In the genomic region with DNA sequence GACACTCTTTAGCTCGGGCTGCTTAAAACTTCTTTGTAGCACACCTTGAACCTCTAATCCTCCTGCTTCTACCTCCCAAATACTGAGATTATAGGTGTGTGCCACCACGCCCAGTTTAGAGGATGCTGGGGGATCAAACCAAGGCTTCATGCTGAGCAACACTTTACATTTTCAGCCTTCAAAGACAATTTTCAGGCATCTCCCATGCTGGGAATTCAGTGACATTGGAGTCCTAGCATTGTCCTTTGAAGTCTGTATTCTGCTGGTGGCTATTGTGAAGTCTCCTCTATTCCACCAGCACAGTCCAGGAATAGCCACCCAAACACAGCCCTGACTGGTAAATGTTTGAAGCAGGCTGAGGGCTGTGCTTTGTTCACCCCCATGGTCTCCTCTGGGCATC, we compare ENCODE assay signal across 28 mouse cellular contexts. TPM values are rescaled to one million over a fixed set of nuclear protein-coding genes. Genes with fewer than 3 reads are reported as not detected.
DNase-seq lines count a peak whose midpoint lies in the region; ATAC-seq lines count a peak whose summit lies in the region.
"Had no signal": no experiment of that assay in that cellular context is flagged by ENCODE, and none has a peak within 500 bp of the region (broad histone marks: within the 10 kb centered on the region; RNA-seq: fewer than 3 reads in every experiment).

No protein-coding gene starts in this region.

- WGBS in forebrain, embryonic 10.5 days = 77% methylated on average over 2 of the region's 2 CpGs
- WGBS in hindbrain, embryonic 12.5 days = 88% methylated on average over 2 of the region's 2 CpGs

- H3K27me3 ChIP-seq in forebrain, embryonic 10.5 days (ENCODE audit: poor library complexity, severe bottlenecking) = no peaks in the 10 kb centered on the region
- no peaks in the 10 kb centered on the region for H3K27me3 ChIP-seq in hindbrain, embryonic 12.5 days
- H3K27me3 ChIP-seq: CH12.LX; embryonic facial prominence, embryonic 13.5 days; forebrain, embryonic 13.5 days; heart, embryonic 12.5 days; heart, embryonic 15.5 days; hindbrain, embryonic 15.5 days had no signal

- H3K4me1 ChIP-seq in forebrain, embryonic 10.5 days = peaks cover 8% of the 10 kb centered on the region; the same call in 1 of the 2 replicates
- H3K4me1 ChIP-seq in hindbrain, embryonic 12.5 days = no peaks in the 10 kb centered on the region
- H3K4me1 ChIP-seq: forebrain, embryonic 13.5 days; heart, embryonic 12.5 days; heart, embryonic 15.5 days; hindbrain, embryonic 15.5 days had no signal

- intact Hi-C loops in heart, postnatal 36 days (cut with DNase I) = no loop called here

- no peak overlapping the region for H3K27ac ChIP-seq in forebrain, embryonic 10.5 days
- no peak overlapping the region for H3K27ac ChIP-seq in hindbrain, embryonic 12.5 days
- H3K27ac ChIP-seq: forebrain, embryonic 13.5 days; gastrocnemius, adult 2 months; heart, embryonic 15.5 days; hindbrain, embryonic 15.5 days had no signal

- H3K36me3 ChIP-seq in forebrain, embryonic 10.5 days (replicated peaks) = no peaks in the 10 kb centered on the region
- no peaks in the 10 kb centered on the region for H3K36me3 ChIP-seq in hindbrain, embryonic 12.5 days
- H3K36me3 ChIP-seq: embryonic facial prominence, embryonic 13.5 days; heart, embryonic 12.5 days; heart, embryonic 15.5 days; hindbrain, embryonic 15.5 days had no signal

- no peak overlapping the region for H3K4me3 ChIP-seq in forebrain, embryonic 10.5 days
- no peak overlapping the region for H3K4me3 ChIP-seq in hindbrain, embryonic 12.5 days
- H3K4me3 ChIP-seq: embryonic facial prominence, embryonic 13.5 days; erythroblast, embryonic 14.5 days; forebrain, embryonic 13.5 days; gastrocnemius, adult 2 months; heart, embryonic 12.5 days; heart, embryonic 15.5 days; hindbrain, embryonic 15.5 days had no signal

- no peak overlapping the region for H3K9ac ChIP-seq in hindbrain, embryonic 12.5 days
- H3K9ac ChIP-seq: embryonic facial prominence, embryonic 13.5 days; forebrain, embryonic 13.5 days; heart, embryonic 12.5 days; heart, embryonic 15.5 days; hindbrain, embryonic 15.5 days had no signal

- H3K9me3 ChIP-seq in forebrain, embryonic 10.5 days = no peaks in the 10 kb centered on the region
- H3K9me3 ChIP-seq in hindbrain, embryonic 12.5 days (replicated peaks) = no peaks in the 10 kb centered on the region
- H3K9me3 ChIP-seq: embryonic facial prominence, embryonic 13.5 days; forebrain, embryonic 13.5 days; heart, embryonic 12.5 days; heart, embryonic 15.5 days; hindbrain, embryonic 15.5 days had no signal

- 0 out of 2 replicates have a peak, but pooled peaks have one; percentile 9 for ATAC-seq in neutrophil, adult 5-6 weeks (ENCODE audit: extremely low read depth, insufficient number of reproducible peaks, low FRiP score, poor library complexity, severe bottlenecking)
- no peak for ATAC-seq in hindbrain, embryonic 12.5 days (ENCODE audit: low FRiP score)
- ATAC-seq: forebrain, embryonic 13.5 days; forebrain, embryonic 16.5 days; intestine, postnatal 0 days had no signal

- H3K4me2 ChIP-seq in hindbrain, embryonic 12.5 days (replicated peaks) = no peak overlapping the region
- H3K4me2 ChIP-seq: embryonic facial prominence, embryonic 13.5 days; forebrain, embryonic 13.5 days; heart, embryonic 12.5 days; heart, embryonic 15.5 days; hindbrain, embryonic 15.5 days had no signal

- DNase-seq in heart, adult 11 months = peak; percentile 61
- DNase-seq in heart, postnatal 36 days = no peak
- DNase-seq in ES-CJ7 (ENCODE audit: low read depth, low spot score) = peak; percentile 55
- peak; percentile 18 for DNase-seq in R1 (ENCODE audit: low read depth, low spot score)
- DNase-seq in forebrain, embryonic 10.5 days (ENCODE audit: extremely low spot score, low spot score) = no peak
- DNase-seq: adrenal gland, adult 2 months; adrenal gland, postnatal 14 days; B cell, adult 2 months; cerebellum, adult 11-12 months; cerebellum, adult 8-10 months; cerebellum, postnatal 10 days; cerebellum, postnatal 36 days; gastrocnemius, adult 2 months; gastrocnemius, postnatal 14 days; heart, adult 18-20 months; heart, postnatal 10 days; heart, postnatal 4 days had no signal

RNA-seq across cellular contexts. Expression of a gene that starts 27.0 kb away (rescaled TPM):
- 1 to 10 TPM; 2.5 to 3.7 TPM for total RNA-seq in heart, postnatal 36 days (2021)
- total RNA-seq in neutrophil, adult 5-6 weeks (2017) = 0.23 and 0.86 TPM in 2 replicates
- 21.0 and 22.0 TPM in 2 replicates for polyA plus RNA-seq in forebrain, embryonic 10.5 days (2016; fragmentation: Nextera tagmentation; extraction: Ambion mirVana)
- polyA plus RNA-seq in hindbrain, embryonic 12.5 days (2016; fragmentation: Nextera tagmentation; extraction: Ambion mirVana) = 30.1 and 36.3 TPM in 2 replicates
- total RNA-seq: CH12.LX had no signal
- polyA plus RNA-seq: erythroblast, embryonic 14.5 days had no signal

Comparison
In these comparisons a context has a peak if more than half of its experiments do, and no peak if none do; other contexts are left out.
1. DNase-seq: peak in heart, adult 11 months (single experiment), ES-CJ7 (single experiment) and R1 (single experiment); none in heart, postnatal 36 days (0 of 2) and forebrain, embryonic 10.5 days (single experiment).